Mouse (Mus musculus) limb, embryonic 14.5 days (tissue): Measurements from ENCODE around the gene Atp6v1g2. TPM values are rescaled to one million over a fixed set of nuclear protein-coding genes. Genes with fewer than 3 reads are reported as not detected.

Source experiments
- ATAC-seq: fragments of 200-750 bp; cut with Nextera tagmentation; 2 replicates; pipeline ENCODE4 v1.8.0; 2017; ENCODE audit warnings: low read depth, moderate number of reproducible peaks, moderate TSS enrichment; ENCODE audit not compliant: low FRiP score
- DNase-seq: peaks from one replicate; pipeline ENCODE4 v3.0.0-alpha.2; 2015; ENCODE audit warnings: low spot score
- H3K27ac ChIP-seq: fragments of 300-500 bp; sonication (generic); replicated peaks from 2 replicates; pipeline ENCODE4 v1.5.1; 2014; ENCODE audit warnings: low read depth, mild to moderate bottlenecking, low read length, moderate library complexity, mixed read lengths
- H3K27me3 ChIP-seq: fragments of 300-500 bp; sonication (generic); 2 replicates; pipeline ENCODE4 v1.6.1; 2014; ENCODE audit warnings: low read length, mixed read lengths; ENCODE audit not compliant: control insufficient read depth, insufficient read depth
- H3K36me3 ChIP-seq: fragments of 300-500 bp; sonication (generic); 2 replicates; pipeline ENCODE4 v1.6.1; 2014; ENCODE audit warnings: mild to moderate bottlenecking, low read length, moderate library complexity, mixed read lengths; ENCODE audit not compliant: control insufficient read depth, insufficient read depth
- H3K4me1 ChIP-seq: fragments of 300-500 bp; sonication (generic); 2 replicates; pipeline ENCODE4 v1.6.1; 2014; ENCODE audit warnings: antibody characterized with exemption, low read length, mixed read lengths; ENCODE audit not compliant: control insufficient read depth, insufficient read depth
- H3K4me2 ChIP-seq: fragments of 300-500 bp; sonication (generic); replicated peaks from 2 replicates; pipeline ENCODE4 v1.6.1; 2014; ENCODE audit warnings: low read depth, mild to moderate bottlenecking, low read length, moderate library complexity; ENCODE audit not compliant: severe bottlenecking
- H3K4me3 ChIP-seq: fragments of 300-500 bp; sonication (generic); replicated peaks from 2 replicates; pipeline ENCODE4 v1.5.1; 2014; ENCODE audit warnings: low read length
- H3K9ac ChIP-seq: fragments of 300-500 bp; sonication (generic); 2 replicates; pipeline ENCODE4 v1.6.1; 2014; ENCODE audit warnings: mild to moderate bottlenecking, low read depth, low read length, moderate library complexity; ENCODE audit not compliant: severe bottlenecking
- H3K9me3 ChIP-seq: fragments of 300-500 bp; sonication (generic); 2 replicates; pipeline ENCODE4 v1.6.1; 2016; ENCODE audit warnings: low read length; ENCODE audit not compliant: control insufficient read depth
- POLR2A ChIP-seq: fragments of 200-500 bp; IDR thresholded peaks from 2 replicates; pipeline ENCODE4 v1.8.0; 2012; ENCODE audit warnings: inconsistent platforms, mild to moderate bottlenecking, moderate library complexity, borderline replicate concordance; ENCODE audit not compliant: insufficient read depth, insufficient read length; ENCODE audit errors: extremely low read depth
- WGBS: fragments of 180-500 bp; shearing (Covaris S2); extraction: QIAGEN DNeasy Blood & Tissue Kit; methylation state at CpG from one replicate; pipeline ENCODE4 v1.1.7; 2014; 5-methylcytosine and 5-hydroxymethylcytosine counted together
- polyA plus RNA-seq, 2 experiments: library from polyadenylated mRNA; depleted of rRNA in 1 of 2; stranded (reverse) in 1 of 2; unstranded in 1 of 2; fragments of >200 nt; fragmentation: Nextera tagmentation in 1 of 2; extraction: Ambion mirVana in 1 of 2; gene quantifications; 2 replicates each; pipeline versions ENCODE4 v1.2.1 to v1.2.3; 2012 to 2014

Gene Atp6v1g2
- polyA plus RNA-seq, 2 experiments = 3.6 to 11.2 TPM

DNA sequence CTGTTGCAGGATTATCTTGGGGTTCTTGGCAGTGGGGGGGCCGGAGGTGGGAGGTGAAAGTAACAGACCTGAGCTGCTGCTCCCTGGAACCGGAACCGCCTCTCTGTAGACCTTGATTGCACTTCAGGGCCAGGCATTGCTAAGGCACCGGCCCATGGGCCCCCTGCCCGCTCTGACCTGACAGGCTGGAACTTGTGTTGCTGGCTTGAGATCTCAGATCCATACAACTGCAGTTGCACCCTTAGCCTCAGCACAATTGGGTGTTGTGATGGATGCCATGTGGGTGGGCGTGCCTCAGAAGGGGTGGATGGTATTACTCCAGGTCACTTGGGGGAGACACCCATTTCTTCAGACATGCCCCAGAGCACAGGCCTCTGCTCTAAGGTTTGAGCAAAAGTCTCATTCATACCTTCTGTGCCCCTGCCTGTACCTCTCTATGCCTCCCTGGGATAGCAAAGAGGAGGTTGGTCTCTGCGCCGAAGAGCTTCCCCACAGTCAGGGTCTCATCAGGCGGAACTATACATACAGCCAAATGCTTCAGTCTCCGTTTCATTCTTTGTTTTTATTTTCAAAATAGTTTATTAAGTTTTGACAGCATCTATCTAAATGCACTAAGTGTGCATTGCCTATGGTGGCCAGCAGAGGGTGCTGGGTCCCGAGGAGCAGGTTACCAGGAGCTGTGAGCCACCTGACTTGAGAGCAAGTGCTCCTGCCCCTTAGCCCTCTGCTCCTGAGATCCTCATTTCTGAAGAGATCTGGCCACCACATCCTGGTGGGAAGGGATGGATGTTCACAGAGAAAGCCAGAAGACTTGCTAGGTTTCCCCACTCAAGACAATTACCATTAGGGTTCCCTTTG is 21.0 kb downstream of the Atp6v1g2 start:
- peak; percentile 39 for DNase-seq
- TF ChIP-seq POLR2A = no peak
- Histone ChIP-seq H3K9me3 (no peaks in the 10 kb centered on the region), H3K27me3 (no peaks in the 10 kb centered on the region), H3K4me2 (no peak overlapping the region), H3K9ac (no peak overlapping the region), H3K27ac (no peak overlapping the region), H3K4me1 (0 out of 2 replicates have a peak, but pooled peaks cover 2% of the 10 kb centered on the region), H3K36me3 (peaks cover 47% of the 10 kb centered on the region), H3K4me3 (no peak overlapping the region)
- ATAC-seq = peak; percentile 14; the same call in 1 of the 2 replicates
- WGBS = 62% methylated on average over 11 of the region's 11 CpGs

DNA sequence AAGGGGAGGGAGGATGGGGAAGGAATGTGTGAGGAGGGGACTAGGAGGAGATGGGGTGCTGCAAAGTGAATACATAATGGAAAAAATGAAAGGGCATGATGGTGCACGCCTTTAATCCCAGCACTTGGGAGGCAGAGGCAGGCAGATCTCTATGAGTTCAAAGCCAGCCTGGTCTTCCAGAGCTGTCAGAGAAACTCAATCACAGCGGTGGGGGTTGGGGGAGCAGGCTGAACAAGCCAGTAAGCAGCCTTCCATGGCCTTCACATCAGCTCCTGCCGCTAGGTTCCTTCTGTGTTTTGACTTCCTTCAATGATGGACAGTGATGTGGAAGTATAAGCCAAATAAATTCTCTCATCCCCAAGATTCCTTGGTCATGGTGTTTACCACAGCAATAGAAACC is 21.8 kb downstream of the Atp6v1g2 start:
- peaks cover 39% of the 10 kb centered on the region for H3K36me3 ChIP-seq
- ATAC-seq (no peak), DNase-seq (no peak)
- 76% methylated on average over 3 of the region's 3 CpGs for WGBS
- H3K4me1 ChIP-seq = 0 out of 2 replicates have a peak, but pooled peaks cover 2% of the 10 kb centered on the region
- H3K9me3 ChIP-seq = no peaks in the 10 kb centered on the region
- H3K4me2 ChIP-seq = no peak overlapping the region
- TF ChIP-seq POLR2A = no peak
- no peaks in the 10 kb centered on the region for H3K27me3 ChIP-seq
- no peak overlapping the region for H3K27ac ChIP-seq
- no peak overlapping the region for H3K9ac ChIP-seq
- no peak overlapping the region for H3K4me3 ChIP-seq

DNA sequence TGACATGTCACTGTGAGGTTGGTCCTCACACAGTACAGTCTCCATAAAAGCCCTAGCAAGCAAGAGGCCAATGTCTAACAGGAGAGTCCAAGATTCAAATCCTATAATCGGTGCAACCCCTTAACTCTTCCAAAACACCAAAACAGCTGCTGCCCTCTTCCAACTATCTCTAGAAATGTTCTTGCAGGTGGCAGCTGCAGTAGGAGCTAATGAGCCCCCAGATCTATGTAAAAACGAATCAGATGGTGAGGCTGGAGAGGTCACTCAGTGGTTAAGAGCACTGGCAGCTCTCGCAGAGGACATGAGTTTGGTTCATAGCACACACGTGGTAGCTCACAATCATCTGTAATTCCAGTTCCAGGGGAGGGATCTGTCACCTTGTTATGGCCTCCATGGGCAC is 22.2 kb downstream of the Atp6v1g2 start:
- TF ChIP-seq POLR2A = no peak
- ATAC-seq = no peak
- 50% methylated on average over 4 of the region's 4 CpGs for WGBS
- Histone ChIP-seq H3K4me2 (no peak overlapping the region), H3K27me3 (0 out of 2 replicates have a peak, but pooled peaks cover under 1% of the 10 kb centered on the region), H3K36me3 (peaks cover 35% of the 10 kb centered on the region), H3K9me3 (no peaks in the 10 kb centered on the region), H3K27ac (no peak overlapping the region), H3K9ac (no peak overlapping the region), H3K4me1 (0 out of 2 replicates have a peak, but pooled peaks cover 2% of the 10 kb centered on the region), H3K4me3 (no peak overlapping the region)
- DNase-seq = no peak

DNA sequence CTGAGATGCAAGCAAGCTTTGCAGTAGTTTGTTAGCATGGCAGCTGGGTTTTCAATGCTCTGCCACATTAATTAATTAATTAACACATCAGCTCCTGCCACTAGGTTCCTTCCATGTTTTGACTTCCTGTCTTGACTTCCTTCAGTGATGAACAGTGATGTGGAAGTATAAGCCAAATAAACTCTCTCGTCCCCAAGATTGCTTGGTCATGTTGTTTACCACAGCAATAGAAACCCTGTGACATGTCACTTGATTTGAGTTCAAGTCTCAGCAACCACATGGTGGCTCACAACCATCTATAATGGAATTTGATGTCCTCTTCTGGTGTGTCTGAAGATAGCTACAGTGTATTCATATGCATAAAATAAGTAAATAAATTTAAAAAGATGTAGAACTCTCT is 23.9 kb downstream of the Atp6v1g2 start:
- no peak overlapping the region for H3K4me3 ChIP-seq
- H3K9me3 ChIP-seq = no peaks in the 10 kb centered on the region
- H3K27ac ChIP-seq = no peak overlapping the region
- WGBS = 88% methylated on average over 1 of the region's 1 CpGs
- H3K36me3 ChIP-seq = peaks cover 20% of the 10 kb centered on the region
- no peak for TF ChIP-seq POLR2A
- ATAC-seq = no peak
- H3K27me3 ChIP-seq = peaks cover 12% of the 10 kb centered on the region; the same call in 1 of the 2 replicates
- H3K9ac ChIP-seq = no peak overlapping the region
- H3K4me2 ChIP-seq = no peak overlapping the region
- 0 out of 2 replicates have a peak, but pooled peaks cover 2% of the 10 kb centered on the region for H3K4me1 ChIP-seq
- DNase-seq = no peak

DNA sequence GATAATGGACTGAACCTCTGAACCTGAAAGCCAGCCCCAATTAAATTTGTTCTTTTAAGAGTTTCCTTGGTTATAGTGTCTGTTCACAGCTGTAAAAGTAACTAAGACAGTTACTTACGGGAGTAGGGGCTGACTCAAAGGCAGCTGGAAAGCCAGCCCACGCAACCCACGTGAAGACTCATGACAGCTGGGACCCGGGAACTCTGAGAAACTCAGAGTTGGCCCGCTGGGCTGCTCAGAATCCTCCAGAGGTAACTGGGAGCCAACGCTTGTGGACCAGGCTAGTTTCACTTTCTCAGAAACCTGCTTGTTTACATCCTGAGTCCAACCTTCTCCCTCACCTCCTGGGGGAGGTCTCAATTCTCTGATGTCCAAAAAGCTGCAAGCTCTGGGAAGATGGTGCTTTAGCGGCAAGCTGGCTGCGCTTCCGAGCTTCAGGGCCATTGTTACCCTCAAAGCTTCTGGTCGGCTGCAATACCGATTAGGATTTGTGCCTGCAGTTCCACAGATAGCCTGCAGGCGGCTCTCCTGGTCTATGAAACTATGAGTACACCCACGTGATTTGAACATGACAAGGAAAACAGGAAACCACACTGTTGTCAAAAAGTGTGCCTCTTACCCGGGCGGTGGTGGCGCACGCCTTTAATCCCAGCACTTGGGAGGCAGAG is 24.5 kb downstream of the Atp6v1g2 start:
- no peak overlapping the region for H3K27ac ChIP-seq
- no peak overlapping the region for H3K4me3 ChIP-seq
- peaks cover 16% of the 10 kb centered on the region for H3K27me3 ChIP-seq
- peak; percentile 84 for DNase-seq
- H3K9me3 ChIP-seq = no peaks in the 10 kb centered on the region
- 0 out of 2 replicates have a peak, but pooled peaks cover 2% of the 10 kb centered on the region for H3K4me1 ChIP-seq
- no peak overlapping the region for H3K9ac ChIP-seq
- ATAC-seq = no peak
- 14% methylated on average over 17 of the region's 17 CpGs for WGBS
- peak overlapping the region; percentile 19; the same call in 1 of the 2 replicates for H3K4me2 ChIP-seq
- no peak for TF ChIP-seq POLR2A
- peaks cover 14% of the 10 kb centered on the region for H3K36me3 ChIP-seq
